Mouse (Mus musculus): ENCODE results near the gene Tarbp1. TPM values are rescaled to one million over a fixed set of nuclear protein-coding genes. Genes with fewer than 3 reads are reported as not detected.

Tarbp1 gene
- polyA plus RNA-seq, 1 experiment from 2014 or later = 1.1 TPM

DNA sequence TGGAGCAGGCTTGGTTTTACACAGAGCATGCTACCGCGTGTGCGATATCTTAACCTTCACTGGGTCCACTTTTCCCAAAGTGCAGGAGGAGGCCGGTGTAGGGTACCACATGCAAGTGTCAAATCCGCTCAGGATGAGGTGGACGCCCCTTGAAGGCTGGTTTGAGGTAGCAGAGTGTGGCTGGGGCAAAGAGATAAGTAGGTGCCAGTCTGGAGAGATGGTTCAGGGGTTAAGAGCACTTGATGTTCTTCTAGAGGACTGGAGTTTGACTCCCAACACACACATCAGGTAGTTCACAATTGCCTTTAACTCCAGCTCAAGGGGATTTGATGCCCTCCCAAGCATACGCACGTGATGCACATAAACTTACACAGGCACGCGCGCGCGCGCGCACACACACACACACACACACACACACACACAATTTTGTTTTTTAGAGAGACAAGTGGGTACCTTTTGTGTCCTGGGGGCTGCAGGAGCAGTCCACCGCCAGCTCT, 1.0 kb downstream of the Tarbp1 start:
- Histone ChIP-seq H3K4me1 (replicated peaks; ENCODE audit: control insufficient read depth, insufficient read depth) (0 out of 2 replicates have a peak, but pooled peaks cover 3% of the 10 kb centered on the region), H3K9me3 (ENCODE audit: control insufficient read depth, low read length) (no peaks in the 10 kb centered on the region), H3K27me3 (ENCODE audit: control insufficient read depth, insufficient read depth, low read length) (no peaks in the 10 kb centered on the region), H3K4me3 (ENCODE audit: low read depth, low read length) (peak overlapping the region; percentile 83), H3K9ac (ENCODE audit: low read length) (peak overlapping the region; percentile 78), H3K36me3 (ENCODE audit: control insufficient read depth, insufficient read depth, low read length) (no peaks in the 10 kb centered on the region), H3K27ac (replicated peaks) (peak overlapping the region; percentile 86; the same call in 1 of the 2 replicates), H3K4me2 (replicated peaks; ENCODE audit: low read depth) (peak overlapping the region; percentile 84)
- WGBS = 10% methylated on average over 16 of the region's 16 CpGs
- no peak for DNase-seq (ENCODE audit: low spot score)
- no peak for ATAC-seq (ENCODE audit: low FRiP score, low TSS enrichment)
- TF ChIP-seq EP300 (optimal IDR thresholded peaks at IDR 0.05) = no peak
- TF ChIP-seq CTCF (IDR thresholded peaks at IDR 0.05; ENCODE audit: low read depth) = no peak

DNA sequence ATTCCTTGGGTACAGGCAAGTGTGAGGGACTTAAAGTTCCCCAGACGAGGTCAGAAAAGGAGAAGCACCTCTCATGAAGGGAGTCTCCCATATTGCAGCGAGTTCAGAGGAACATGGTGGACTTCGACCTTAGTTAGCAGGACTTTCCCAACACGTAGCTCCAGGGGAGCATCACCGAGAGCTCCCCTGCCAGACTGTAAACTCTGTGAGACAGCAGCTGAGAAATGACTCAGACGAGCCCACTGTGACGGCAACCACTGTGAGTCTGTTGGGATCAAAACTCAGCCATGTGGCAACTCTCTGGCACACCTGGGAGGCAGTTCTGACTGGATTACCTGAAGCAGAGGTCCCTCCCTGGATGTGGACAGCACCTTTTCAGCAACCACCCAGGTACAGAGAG, 10.8 kb downstream of the Tarbp1 start:
- Histone ChIP-seq H3K4me1 (replicated peaks; ENCODE audit: control insufficient read depth, insufficient read depth) (no peaks in the 10 kb centered on the region), H3K27me3 (ENCODE audit: control insufficient read depth, insufficient read depth, low read length) (no peaks in the 10 kb centered on the region), H3K36me3 (ENCODE audit: control insufficient read depth, insufficient read depth, low read length) (no peaks in the 10 kb centered on the region), H3K4me3 (ENCODE audit: low read depth, low read length) (no peak overlapping the region), H3K27ac (replicated peaks) (no peak overlapping the region), H3K9ac (ENCODE audit: low read length) (no peak overlapping the region), H3K4me2 (replicated peaks; ENCODE audit: low read depth) (no peak overlapping the region), H3K9me3 (ENCODE audit: control insufficient read depth, low read length) (no peaks in the 10 kb centered on the region)
- DNase-seq (ENCODE audit: low spot score) (no peak), ATAC-seq (ENCODE audit: low FRiP score, low TSS enrichment) (no peak)
- 73% methylated on average over 7 of the region's 7 CpGs for WGBS
- no peak for TF ChIP-seq EP300 (optimal IDR thresholded peaks at IDR 0.05)
- no peak for TF ChIP-seq CTCF (IDR thresholded peaks at IDR 0.05; ENCODE audit: low read depth)

DNA sequence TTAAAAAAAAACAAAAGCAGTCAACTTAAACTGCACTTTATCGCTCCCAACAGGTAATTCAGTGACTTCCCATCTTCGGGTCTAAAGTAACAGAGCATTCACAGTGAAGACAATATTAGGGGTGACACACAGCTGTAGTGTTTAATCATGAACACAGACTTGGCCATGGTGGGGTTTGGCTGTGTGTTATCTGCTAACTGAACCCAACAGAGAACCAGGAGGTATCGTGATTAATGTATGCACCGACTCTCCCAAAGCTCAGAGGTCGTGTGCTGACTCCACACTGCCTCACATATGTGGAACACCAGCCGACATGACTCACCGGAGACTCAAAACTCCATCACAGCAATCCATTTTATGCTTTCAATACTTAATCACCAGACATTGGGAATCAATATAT, 13.1 kb downstream of the Tarbp1 start:
- no peak for TF ChIP-seq EP300 (optimal IDR thresholded peaks at IDR 0.05)
- no peak for TF ChIP-seq CTCF (IDR thresholded peaks at IDR 0.05; ENCODE audit: low read depth)

DNA sequence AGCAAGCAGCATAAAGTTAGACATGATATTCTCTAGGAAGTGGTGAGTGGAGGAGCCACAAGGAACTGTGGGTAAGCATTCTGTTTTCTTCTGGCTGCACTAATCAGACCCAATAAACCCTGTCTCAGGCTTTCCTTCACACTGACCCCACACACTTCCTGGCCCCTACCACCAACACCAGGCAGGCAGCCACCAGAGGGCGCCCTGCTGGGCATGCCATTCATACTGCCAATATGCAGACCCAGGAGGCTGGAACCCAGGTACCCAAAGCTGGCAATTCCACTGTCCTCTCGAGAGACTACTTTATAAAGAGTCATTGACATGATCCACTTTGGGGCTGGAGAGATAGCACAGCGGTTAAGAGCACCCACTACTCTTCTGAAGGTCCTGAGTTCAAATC, 14.6 kb downstream of the Tarbp1 start:
- Histone ChIP-seq H3K27me3 (ENCODE audit: control insufficient read depth, insufficient read depth, low read length) (no peaks in the 10 kb centered on the region), H3K9me3 (ENCODE audit: control insufficient read depth, low read length) (no peaks in the 10 kb centered on the region), H3K4me3 (ENCODE audit: low read depth, low read length) (no peak overlapping the region), H3K27ac (replicated peaks) (no peak overlapping the region), H3K36me3 (ENCODE audit: control insufficient read depth, insufficient read depth, low read length) (peaks cover 6% of the 10 kb centered on the region; the same call in 1 of the 2 replicates), H3K4me1 (replicated peaks; ENCODE audit: control insufficient read depth, insufficient read depth) (no peaks in the 10 kb centered on the region), H3K9ac (ENCODE audit: low read length) (no peak overlapping the region), H3K4me2 (replicated peaks; ENCODE audit: low read depth) (no peak overlapping the region)
- DNase-seq (ENCODE audit: low spot score) (peak; percentile 42), ATAC-seq (ENCODE audit: low FRiP score, low TSS enrichment) (no peak)
- TF ChIP-seq EP300 (optimal IDR thresholded peaks at IDR 0.05) = no peak
- TF ChIP-seq CTCF (IDR thresholded peaks at IDR 0.05; ENCODE audit: low read depth) = peak; percentile 71
- 61% methylated on average over 3 of the region's 3 CpGs for WGBS

More for the DNA sequence above, 13.1 kb downstream of the Tarbp1 start:
- no peaks in the 10 kb centered on the region for H3K9me3 ChIP-seq (ENCODE audit: control insufficient read depth, low read length)
- 0 out of 2 replicates have a peak, but pooled peaks cover 3% of the 10 kb centered on the region for H3K36me3 ChIP-seq (ENCODE audit: control insufficient read depth, insufficient read depth, low read length)
- ATAC-seq (ENCODE audit: low FRiP score, low TSS enrichment) (no peak), DNase-seq (ENCODE audit: low spot score) (no peak)
- H3K27me3 ChIP-seq (ENCODE audit: control insufficient read depth, insufficient read depth, low read length) = no peaks in the 10 kb centered on the region
- H3K9ac ChIP-seq (ENCODE audit: low read length) = no peak overlapping the region
- no peak overlapping the region for H3K27ac ChIP-seq (replicated peaks)
- no peak overlapping the region for H3K4me3 ChIP-seq (ENCODE audit: low read depth, low read length)
- 75% methylated on average over 7 of the region's 7 CpGs for WGBS
- H3K4me2 ChIP-seq (replicated peaks; ENCODE audit: low read depth) = no peak overlapping the region
- H3K4me1 ChIP-seq (replicated peaks; ENCODE audit: control insufficient read depth, insufficient read depth) = no peaks in the 10 kb centered on the region

DNA sequence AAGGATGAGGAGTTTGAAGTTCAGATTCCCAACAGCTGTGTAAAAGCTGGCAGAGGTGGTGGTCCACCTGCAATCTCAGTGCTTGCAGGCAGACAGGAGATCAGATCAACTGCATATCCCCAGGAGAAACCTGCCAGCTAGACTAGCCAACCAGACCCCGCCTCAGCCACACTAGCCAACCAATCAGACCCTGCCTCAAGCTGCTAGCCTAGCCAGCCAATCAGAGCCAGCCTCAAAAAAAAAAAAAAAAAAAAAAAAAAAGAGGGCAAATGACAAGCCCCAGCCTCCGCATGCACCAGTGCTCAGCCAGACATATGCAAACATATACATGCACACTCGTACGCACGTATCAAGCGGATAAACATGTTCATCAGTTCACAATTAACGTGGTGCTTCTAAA, 19.5 kb downstream of the Tarbp1 start:
- H3K27me3 ChIP-seq (ENCODE audit: control insufficient read depth, insufficient read depth, low read length) = no peaks in the 10 kb centered on the region
- ATAC-seq (ENCODE audit: low FRiP score, low TSS enrichment) = no peak
- peaks cover 6% of the 10 kb centered on the region for H3K36me3 ChIP-seq (ENCODE audit: control insufficient read depth, insufficient read depth, low read length)
- no peaks in the 10 kb centered on the region for H3K4me1 ChIP-seq (replicated peaks; ENCODE audit: control insufficient read depth, insufficient read depth)
- no peak overlapping the region for H3K9ac ChIP-seq (ENCODE audit: low read length)
- no peak for DNase-seq (ENCODE audit: low spot score)
- no peak overlapping the region for H3K4me3 ChIP-seq (ENCODE audit: low read depth, low read length)
- no peaks in the 10 kb centered on the region for H3K9me3 ChIP-seq (ENCODE audit: control insufficient read depth, low read length)
- no peak for TF ChIP-seq CTCF (IDR thresholded peaks at IDR 0.05; ENCODE audit: low read depth)
- TF ChIP-seq EP300 (optimal IDR thresholded peaks at IDR 0.05) = no peak
- H3K4me2 ChIP-seq (replicated peaks; ENCODE audit: low read depth) = no peak overlapping the region
- H3K27ac ChIP-seq (replicated peaks) = no peak overlapping the region
- 76% methylated on average over 7 of the region's 7 CpGs for WGBS

DNA sequence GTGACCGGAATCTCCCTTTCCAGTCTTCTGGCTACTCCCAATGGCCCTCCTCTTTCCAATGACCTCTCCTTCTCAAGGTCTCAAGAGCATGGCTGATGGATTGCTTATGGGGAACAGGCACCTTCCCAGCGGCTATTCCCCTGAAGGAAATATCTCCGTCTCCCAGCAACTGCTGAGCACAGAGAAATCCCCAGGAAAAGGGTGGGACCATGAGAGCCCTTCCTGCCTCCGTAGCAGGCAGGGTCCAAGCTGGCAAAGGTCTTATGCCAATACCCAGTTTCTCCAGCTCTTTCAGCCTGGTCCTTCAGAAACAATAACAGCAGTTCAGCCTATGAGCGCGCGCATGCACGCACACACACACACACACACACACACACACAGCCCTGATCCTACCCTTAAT, 23.7 kb downstream of the Tarbp1 start:
- no peak overlapping the region for H3K9ac ChIP-seq (ENCODE audit: low read length)
- DNase-seq (ENCODE audit: low spot score) (no peak), ATAC-seq (ENCODE audit: low FRiP score, low TSS enrichment) (no peak)
- H3K27me3 ChIP-seq (ENCODE audit: control insufficient read depth, insufficient read depth, low read length) = no peaks in the 10 kb centered on the region
- H3K9me3 ChIP-seq (ENCODE audit: control insufficient read depth, low read length) = no peaks in the 10 kb centered on the region
- no peak overlapping the region for H3K27ac ChIP-seq (replicated peaks)
- TF ChIP-seq CTCF (IDR thresholded peaks at IDR 0.05; ENCODE audit: low read depth) (no peak), EP300 (optimal IDR thresholded peaks at IDR 0.05) (no peak)
- H3K36me3 ChIP-seq (ENCODE audit: control insufficient read depth, insufficient read depth, low read length) = peaks cover 19% of the 10 kb centered on the region
- no peak overlapping the region for H3K4me3 ChIP-seq (ENCODE audit: low read depth, low read length)
- H3K4me1 ChIP-seq (replicated peaks; ENCODE audit: control insufficient read depth, insufficient read depth) = no peaks in the 10 kb centered on the region
- H3K4me2 ChIP-seq (replicated peaks; ENCODE audit: low read depth) = no peak overlapping the region
- WGBS = 85% methylated on average over 8 of the region's 8 CpGs

Measured in stomach, postnatal 0 days (tissue).